Mouse (Mus musculus) v-Abl transformed pro-B cells (cell line): Measurements from ENCODE around the gene H2-Ab1.

Experiments used
- in situ Hi-C, 2 experiments: fragments of 400-800 bp; cut with MboI; formaldehyde crosslinking; loops; one replicate each; pipeline ENCODE4 v1.15.1; 2025; ENCODE audit not compliant: unreplicated experiment in 2 of 2

Gene H2-Ab1

GRCm38 (mm10) chr17:34236691-34237090, 20.8 kb upstream of the H2-Ab1 start:
- in situ Hi-C loops: loop anchor here (5.0 to 10.0 kb wide), 3 partner anchors 64 to 162 kb away; no protein-coding TSS in a partner anchor

- in situ Hi-C loops: loop anchor here (5.0 to 10.0 kb wide), 3 partner anchors 65 to 163 kb away; no protein-coding TSS in a partner anchor
Observed at GRCm38 (mm10) chr17:34237741-34238140, 19.7 kb upstream of the H2-Ab1 start.

- in situ Hi-C loops: loop anchor here (5.0 to 10.0 kb wide), 3 partner anchors 66 to 164 kb away; no protein-coding TSS in a partner anchor
Observed at GRCm38 (mm10) chr17:34238706-34239105, 18.8 kb upstream of the H2-Ab1 start, which contains the start of gene H2-Ob. Gene H2-Ob (plus strand): TSS chr17:34238903.

- in situ Hi-C loops: loop anchor here (5.0 to 10.0 kb wide), 5 partner anchors 67 to 175 kb away; no protein-coding TSS in a partner anchor
Observed at GRCm38 (mm10) chr17:34239601-34240041, 17.9 kb upstream of the H2-Ab1 start.

- in situ Hi-C loops: loop anchor here in 1 of 2 experiments (10.0 kb wide), 2 partner anchors 144 to 174 kb away; no protein-coding TSS in a partner anchor
Observed at GRCm38 (mm10) chr17:34240366-34240765, 17.1 kb upstream of the H2-Ab1 start.

- in situ Hi-C loops: loop anchor here in 1 of 2 experiments (10.0 kb wide), 2 partner anchors 144 to 174 kb away; no protein-coding TSS in a partner anchor
Observed at GRCm38 (mm10) chr17:34240916-34241315, 16.6 kb upstream of the H2-Ab1 start.

GRCm38 (mm10) chr17:34244656-34245055, 12.8 kb upstream of the H2-Ab1 start:
- in situ Hi-C loops: loop anchor here (5.0 to 10.0 kb wide), 4 partner anchors 103 to 170 kb away; no protein-coding TSS in a partner anchor

GRCm38 (mm10) chr17:34247047-34247446, 10.4 kb upstream of the H2-Ab1 start:
- in situ Hi-C loops: loop anchor here (5.0 to 10.0 kb wide), 4 partner anchors 100 to 168 kb away; no protein-coding TSS in a partner anchor

GRCm38 (mm10) chr17:34248764-34249163, 8.7 kb upstream of the H2-Ab1 start:
- in situ Hi-C loops: loop anchor here (5.0 to 10.0 kb wide), 4 partner anchors 99 to 166 kb away; no protein-coding TSS in a partner anchor

GRCm38 (mm10) chr17:34249361-34249760, 8.1 kb upstream of the H2-Ab1 start:
- in situ Hi-C loops: loop anchor here (5.0 to 10.0 kb wide), 4 partner anchors 98 to 165 kb away; no protein-coding TSS in a partner anchor

GRCm38 (mm10) chr17:34249878-34250277, 7.6 kb upstream of the H2-Ab1 start:
- in situ Hi-C loops: loop anchor here (5.0 to 10.0 kb wide), 4 partner anchors 97 to 165 kb away; no protein-coding TSS in a partner anchor

GRCm38 (mm10) chr17:34251666-34252065, 5.8 kb upstream of the H2-Ab1 start:
- in situ Hi-C loops: no loop called here

GRCm38 (mm10) chr17:34256501-34256900, 988 bp upstream of the H2-Ab1 start:
- in situ Hi-C loops: loop anchor here in 1 of 2 experiments (5.0 kb wide), 1 partner anchor 91 kb away; no protein-coding TSS in a partner anchor

GRCm38 (mm10) chr17:34260551-34260950, 3.1 kb downstream of the H2-Ab1 start:
- in situ Hi-C loops: loop anchor here in 1 of 2 experiments (5.0 kb wide), 1 partner anchor 47 kb away; the partner anchor contains the start of gene H2-Eb1

GRCm38 (mm10) chr17:34261502-34261901, 4.0 kb downstream of the H2-Ab1 start:
- in situ Hi-C loops: loop anchor here in 1 of 2 experiments (5.0 kb wide), 1 partner anchor 46 kb away; the partner anchor contains the start of gene H2-Eb1

- in situ Hi-C loops: loop anchor here in 1 of 2 experiments (5.0 kb wide), 1 partner anchor 44 kb away; the partner anchor contains the start of gene H2-Eb1
Observed at GRCm38 (mm10) chr17:34263068-34263467, 5.6 kb downstream of the H2-Ab1 start.

- in situ Hi-C loops: loop anchor here in 1 of 2 experiments (5.0 kb wide), 1 partner anchor 43 kb away; the partner anchor contains the start of gene H2-Eb1
Observed at GRCm38 (mm10) chr17:34263811-34264371, 6.4 kb downstream of the H2-Ab1 start.

GRCm38 (mm10) chr17:34264452-34265351, 7.2 kb downstream of the H2-Ab1 start:
- in situ Hi-C loops: loop anchor here in 1 of 2 experiments (5.0 kb wide), 1 partner anchor 43 kb away; the partner anchor contains the start of gene H2-Eb1

- in situ Hi-C loops: no loop called here
Observed at GRCm38 (mm10) chr17:34268262-34268661, 10.8 kb downstream of the H2-Ab1 start.

- in situ Hi-C loops: no loop called here
Observed at GRCm38 (mm10) chr17:34268748-34269147, 11.3 kb downstream of the H2-Ab1 start.
